Mouse (Mus musculus) lung, postnatal 0 days (tissue): ENCODE data around the gene Map3k12.

ENCODE experiments used
- CTCF ChIP-seq: IDR thresholded peaks from 2 replicates; pipeline ENCODE4 v1.5.1; 2016; ENCODE audit warnings: antibody characterized with exemption, mild to moderate bottlenecking
- EP300 ChIP-seq: IDR thresholded peaks from 2 replicates; pipeline ENCODE4 v1.6.1; 2016; ENCODE audit warnings: antibody characterized with exemption, mild to moderate bottlenecking, control low read depth

GRCm38 (mm10) chr15:102503924-102504782 lies 12.7 kb downstream of the Map3k12 start:
- TF ChIP-seq EP300: no peak
- no peak for TF ChIP-seq CTCF
